Mouse (Mus musculus): ENCODE measurements around the gene Nub1. TPM values are rescaled to one million over a fixed set of nuclear protein-coding genes. Genes with fewer than 3 reads are reported as not detected.
"Not testable (repeated sequence)": the region's sequence is repeated elsewhere in the genome, so short reads cannot be mapped to it uniquely, and the experiment has no call there.

The Nub1 gene
- polyA plus RNA-seq, 1 experiment from 2014 or later, result 27.1 TPM

- H3K9me3 ChIP-seq (replicated peaks; ENCODE audit: control insufficient read depth, low read length), result no peaks in the 10 kb centered on the region
- peak; percentile 10 for ATAC-seq (replicated peaks; ENCODE audit: extremely low read depth, insufficient read depth, low FRiP score)
- peaks cover 5% of the 10 kb centered on the region for H3K36me3 ChIP-seq (ENCODE audit: control insufficient read depth, insufficient read depth)
- H3K4me2 ChIP-seq (ENCODE audit: low read depth, low read length), result peak overlapping the region; percentile 87
- H3K27ac ChIP-seq (ENCODE audit: low read length), result peak overlapping the region; percentile 99
- peaks cover 17% of the 10 kb centered on the region for H3K4me1 ChIP-seq (ENCODE audit: control insufficient read depth, insufficient read depth, low read length)
- WGBS, result 20% methylated on average over 16 of the region's 16 CpGs
- H3K4me3 ChIP-seq (ENCODE audit: low read length), result peak overlapping the region; percentile 57
- peak overlapping the region; percentile 76 for H3K9ac ChIP-seq (ENCODE audit: low read length)
- H3K27me3 ChIP-seq (ENCODE audit: control insufficient read depth, insufficient read depth, low read length), result no peaks in the 10 kb centered on the region
Observed at GRCm38 (mm10) chr5:24684578-24685365, 560 bp upstream of the Nub1 start.

DNA sequence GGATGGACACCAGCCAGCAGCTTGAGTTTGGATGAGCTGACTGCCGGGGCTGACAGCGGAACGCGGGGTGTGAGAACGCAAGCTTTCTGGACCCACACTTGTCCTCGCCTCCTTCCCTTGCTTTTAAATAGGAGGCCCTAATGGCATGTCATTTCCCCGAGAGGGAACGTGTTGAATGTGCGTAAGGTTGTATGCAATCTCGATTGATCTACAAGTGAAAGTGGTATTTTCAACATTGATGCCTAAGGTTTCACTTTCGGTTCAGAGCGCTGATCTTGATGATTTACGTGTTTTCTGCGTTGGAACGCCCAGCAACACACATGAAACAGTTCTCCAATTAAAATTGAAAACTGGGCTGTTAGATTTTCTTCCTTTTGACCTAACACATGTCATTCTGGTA lies 844 bp downstream of the Nub1 start:
- 0% methylated on average over 15 of the region's 15 CpGs for WGBS
- peak overlapping the region; percentile 74 for H3K4me2 ChIP-seq (ENCODE audit: low read depth, low read length)
- peaks cover 12% of the 10 kb centered on the region for H3K36me3 ChIP-seq (ENCODE audit: control insufficient read depth, insufficient read depth)
- H3K27ac ChIP-seq (ENCODE audit: low read length), result peak overlapping the region; percentile 99
- peaks cover 17% of the 10 kb centered on the region for H3K4me1 ChIP-seq (ENCODE audit: control insufficient read depth, insufficient read depth, low read length)
- peak overlapping the region; percentile 92 for H3K9ac ChIP-seq (ENCODE audit: low read length)
- no peaks in the 10 kb centered on the region for H3K27me3 ChIP-seq (ENCODE audit: control insufficient read depth, insufficient read depth, low read length)
- peak overlapping the region; percentile 98 for H3K4me3 ChIP-seq (ENCODE audit: low read length)
- H3K9me3 ChIP-seq (replicated peaks; ENCODE audit: control insufficient read depth, low read length), result no peaks in the 10 kb centered on the region
- no peak for ATAC-seq (replicated peaks; ENCODE audit: extremely low read depth, insufficient read depth, low FRiP score)

GRCm38 (mm10) chr5:24686671-24687420 lies 1.5 kb downstream of the Nub1 start:
- not testable (repeated sequence) for H3K9me3 ChIP-seq (replicated peaks; ENCODE audit: control insufficient read depth, low read length); ATAC-seq (replicated peaks; ENCODE audit: extremely low read depth, insufficient read depth, low FRiP score); H3K27ac ChIP-seq (ENCODE audit: low read length); H3K27me3 ChIP-seq (ENCODE audit: control insufficient read depth, insufficient read depth, low read length)
- Histone ChIP-seq H3K9ac (ENCODE audit: low read length) (peak overlapping the region; percentile 92), H3K4me3 (ENCODE audit: low read length) (peak overlapping the region; percentile 98), H3K36me3 (ENCODE audit: control insufficient read depth, insufficient read depth) (peaks cover 14% of the 10 kb centered on the region), H3K4me1 (ENCODE audit: control insufficient read depth, insufficient read depth, low read length) (peaks cover 17% of the 10 kb centered on the region), H3K4me2 (ENCODE audit: low read depth, low read length) (peak overlapping the region; percentile 74)
- 72% methylated on average over 16 of the region's 16 CpGs for WGBS

GRCm38 (mm10) chr5:24687696-24688095 lies 2.4 kb downstream of the Nub1 start:
- peaks cover 17% of the 10 kb centered on the region for H3K4me1 ChIP-seq (ENCODE audit: control insufficient read depth, insufficient read depth, low read length)
- H3K4me2 ChIP-seq (ENCODE audit: low read depth, low read length), result no peak overlapping the region
- H3K36me3 ChIP-seq (ENCODE audit: control insufficient read depth, insufficient read depth), result peaks cover 18% of the 10 kb centered on the region
- no peak overlapping the region for H3K4me3 ChIP-seq (ENCODE audit: low read length)
- no peak overlapping the region for H3K27ac ChIP-seq (ENCODE audit: low read length)
- H3K9me3 ChIP-seq (replicated peaks; ENCODE audit: control insufficient read depth, low read length), result no peaks in the 10 kb centered on the region
- no peak overlapping the region for H3K9ac ChIP-seq (ENCODE audit: low read length)
- ATAC-seq (replicated peaks; ENCODE audit: extremely low read depth, insufficient read depth, low FRiP score), result no peak
- H3K27me3 ChIP-seq (ENCODE audit: control insufficient read depth, insufficient read depth, low read length), result no peaks in the 10 kb centered on the region
- 48% methylated on average over 1 of the region's 1 CpGs for WGBS

DNA sequence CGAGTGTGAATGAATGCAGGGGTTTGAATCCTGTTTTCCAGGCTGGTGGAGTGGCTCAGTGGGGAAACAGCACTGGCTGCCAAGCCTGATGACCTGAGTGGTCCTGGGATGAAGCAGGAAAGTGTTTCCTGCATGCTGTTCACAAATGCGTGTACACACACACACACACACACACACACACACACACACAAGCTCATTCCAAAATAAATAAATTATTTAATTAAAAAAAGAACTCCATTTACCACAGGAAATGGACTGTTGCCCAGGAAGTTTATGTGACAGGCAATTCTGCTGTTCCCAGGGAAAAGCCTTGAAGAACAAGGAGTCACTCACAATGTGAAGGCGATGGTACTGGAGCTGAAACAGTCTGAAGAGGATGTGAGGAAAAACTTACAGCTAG lies 11.4 kb downstream of the Nub1 start:
- Histone ChIP-seq H3K9me3 (replicated peaks; ENCODE audit: control insufficient read depth, low read length) (no peaks in the 10 kb centered on the region), H3K27ac (ENCODE audit: low read length) (0 out of 2 replicates have a peak overlapping the region, but pooled peaks have one; percentile 28), H3K9ac (ENCODE audit: low read length) (no peak overlapping the region), H3K4me3 (ENCODE audit: low read length) (no peak overlapping the region), H3K27me3 (ENCODE audit: control insufficient read depth, insufficient read depth, low read length) (no peaks in the 10 kb centered on the region), H3K36me3 (ENCODE audit: control insufficient read depth, insufficient read depth) (peaks cover 72% of the 10 kb centered on the region), H3K4me2 (ENCODE audit: low read depth, low read length) (no peak overlapping the region), H3K4me1 (ENCODE audit: control insufficient read depth, insufficient read depth, low read length) (peaks cover 3% of the 10 kb centered on the region)
- WGBS, result 75% methylated on average over 3 of the region's 3 CpGs
- no peak for ATAC-seq (replicated peaks; ENCODE audit: extremely low read depth, insufficient read depth, low FRiP score)

GRCm38 (mm10) chr5:24701271-24701670 lies 15.9 kb downstream of the Nub1 start:
- Histone ChIP-seq H3K4me1 (ENCODE audit: control insufficient read depth, insufficient read depth, low read length) (no peaks in the 10 kb centered on the region), H3K27ac (ENCODE audit: low read length) (no peak overlapping the region), H3K9me3 (replicated peaks; ENCODE audit: control insufficient read depth, low read length) (no peaks in the 10 kb centered on the region), H3K27me3 (ENCODE audit: control insufficient read depth, insufficient read depth, low read length) (no peaks in the 10 kb centered on the region), H3K36me3 (ENCODE audit: control insufficient read depth, insufficient read depth) (peaks cover 65% of the 10 kb centered on the region), H3K4me3 (ENCODE audit: low read length) (no peak overlapping the region), H3K9ac (ENCODE audit: low read length) (no peak overlapping the region), H3K4me2 (ENCODE audit: low read depth, low read length) (no peak overlapping the region)
- no peak for ATAC-seq (replicated peaks; ENCODE audit: extremely low read depth, insufficient read depth, low FRiP score)
- 88% methylated on average over 3 of the region's 3 CpGs for WGBS

- Histone ChIP-seq H3K4me1 (ENCODE audit: control insufficient read depth, insufficient read depth, low read length) (peaks cover 2% of the 10 kb centered on the region; the same call in 1 of the 2 replicates), H3K4me2 (ENCODE audit: low read depth, low read length) (no peak overlapping the region), H3K27ac (ENCODE audit: low read length) (no peak overlapping the region), H3K9me3 (replicated peaks; ENCODE audit: control insufficient read depth, low read length) (no peaks in the 10 kb centered on the region), H3K9ac (ENCODE audit: low read length) (no peak overlapping the region), H3K27me3 (ENCODE audit: control insufficient read depth, insufficient read depth, low read length) (no peaks in the 10 kb centered on the region), H3K36me3 (ENCODE audit: control insufficient read depth, insufficient read depth) (peaks cover 70% of the 10 kb centered on the region), H3K4me3 (ENCODE audit: low read length) (no peak overlapping the region)
- 78% methylated on average over 8 of the region's 8 CpGs for WGBS
- no peak for ATAC-seq (replicated peaks; ENCODE audit: extremely low read depth, insufficient read depth, low FRiP score)
Observed at GRCm38 (mm10) chr5:24704615-24705014, 19.3 kb downstream of the Nub1 start.

DNA sequence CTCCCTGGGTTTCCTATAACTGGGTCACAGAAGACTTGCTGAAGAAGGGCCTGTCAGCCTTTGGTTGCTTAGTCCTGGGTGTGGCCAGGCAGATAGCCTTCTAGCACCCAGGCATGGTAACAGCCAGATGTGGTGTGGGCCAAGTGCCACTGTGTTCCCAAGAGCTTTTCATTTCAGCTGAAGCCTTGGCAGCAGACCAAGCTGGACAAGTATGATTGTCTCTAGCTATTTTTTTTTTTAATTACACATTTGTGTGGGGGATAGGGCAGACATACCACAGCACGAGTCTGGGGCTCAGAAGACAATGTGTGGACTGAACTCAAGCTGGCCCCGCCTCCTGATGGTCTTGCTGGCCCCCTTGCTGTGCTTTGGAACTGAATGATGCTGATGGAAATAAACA lies 24.6 kb downstream of the Nub1 start:
- ATAC-seq (replicated peaks; ENCODE audit: extremely low read depth, insufficient read depth, low FRiP score), result no peak
- no peaks in the 10 kb centered on the region for H3K27me3 ChIP-seq (ENCODE audit: control insufficient read depth, insufficient read depth, low read length)
- H3K4me1 ChIP-seq (ENCODE audit: control insufficient read depth, insufficient read depth, low read length), result peaks cover 13% of the 10 kb centered on the region; the same call in 1 of the 2 replicates
- no peak overlapping the region for H3K4me3 ChIP-seq (ENCODE audit: low read length)
- H3K27ac ChIP-seq (ENCODE audit: low read length), result 0 out of 2 replicates have a peak overlapping the region, but pooled peaks have one; percentile 19
- peaks cover 43% of the 10 kb centered on the region for H3K36me3 ChIP-seq (ENCODE audit: control insufficient read depth, insufficient read depth)
- H3K9me3 ChIP-seq (replicated peaks; ENCODE audit: control insufficient read depth, low read length), result peaks cover 6% of the 10 kb centered on the region; the same call in 1 of the 2 replicates
- 58% methylated on average over 2 of the region's 2 CpGs for WGBS
- no peak overlapping the region for H3K4me2 ChIP-seq (ENCODE audit: low read depth, low read length)
- no peak overlapping the region for H3K9ac ChIP-seq (ENCODE audit: low read length)

GRCm38 (mm10) chr5:24711615-24712014 lies 26.3 kb downstream of the Nub1 start:
- no peak overlapping the region for H3K4me2 ChIP-seq (ENCODE audit: low read depth, low read length)
- H3K27me3 ChIP-seq (ENCODE audit: control insufficient read depth, insufficient read depth, low read length), result no peaks in the 10 kb centered on the region
- no peak for ATAC-seq (replicated peaks; ENCODE audit: extremely low read depth, insufficient read depth, low FRiP score)
- H3K9ac ChIP-seq (ENCODE audit: low read length), result no peak overlapping the region
- peaks cover 38% of the 10 kb centered on the region for H3K36me3 ChIP-seq (ENCODE audit: control insufficient read depth, insufficient read depth)
- H3K9me3 ChIP-seq (replicated peaks; ENCODE audit: control insufficient read depth, low read length), result peaks cover 6% of the 10 kb centered on the region; the same call in 1 of the 2 replicates
- no peak overlapping the region for H3K4me3 ChIP-seq (ENCODE audit: low read length)
- H3K4me1 ChIP-seq (ENCODE audit: control insufficient read depth, insufficient read depth, low read length), result peaks cover 13% of the 10 kb centered on the region; the same call in 1 of the 2 replicates
- WGBS, result 93% methylated on average over 6 of the region's 6 CpGs
- H3K27ac ChIP-seq (ENCODE audit: low read length), result no peak overlapping the region

Data from heart, embryonic 16.5 days (tissue).